Mouse (Mus musculus) adrenal gland, postnatal 25 days (tissue): ENCODE results near the gene Xbp1. TPM values are rescaled to one million over a fixed set of nuclear protein-coding genes. Genes with fewer than 3 reads are reported as not detected.
A peak's percentile ranks its signal among the peaks of the same experiment; 100 is the strongest.
"Not testable (repeated sequence)": the region's sequence is repeated elsewhere in the genome, so short reads cannot be mapped to it uniquely, and the experiment has no call there.

Source experiments
- DNase-seq: peaks from one replicate; pipeline ENCODE4 v3.0.0; 2021; ENCODE audit warnings: mixed read lengths
- total RNA-seq: library from RNA; stranded (reverse); gene quantifications from 2 replicates; pipeline ENCODE4 v1.2.3, GENCODE M21; 2021

Gene Xbp1
- total RNA-seq, 1 experiment from 2014 or later: 149 TPM

GRCm38 (mm10) chr11:5530172-5530571 lies 9.7 kb downstream of the Xbp1 start:
- no peak for DNase-seq

GRCm38 (mm10) chr11:5530717-5531116 lies 10.3 kb downstream of the Xbp1 start:
- no peak for DNase-seq

- no peak for DNase-seq
Observed at GRCm38 (mm10) chr11:5533108-5533507, 12.6 kb downstream of the Xbp1 start.

- not testable (repeated sequence) for DNase-seq
Observed at GRCm38 (mm10) chr11:5537454-5537853, 17.0 kb downstream of the Xbp1 start.

- DNase-seq: no peak
Observed at GRCm38 (mm10) chr11:5540331-5540730, 19.9 kb downstream of the Xbp1 start.

- no peak for DNase-seq
Observed at GRCm38 (mm10) chr11:5541230-5541798, 20.9 kb downstream of the Xbp1 start.

- peak; percentile 88 for DNase-seq
Observed at GRCm38 (mm10) chr11:5541799-5542481, 21.5 kb downstream of the Xbp1 start, which contains the start of gene Ccdc117. TSS of gene Ccdc117 (minus strand) at chr11:5542187.

GRCm38 (mm10) chr11:5542482-5543185 lies 22.2 kb downstream of the Xbp1 start:
- no peak for DNase-seq

GRCm38 (mm10) chr11:5543281-5543680 lies 22.8 kb downstream of the Xbp1 start:
- DNase-seq: no peak

GRCm38 (mm10) chr11:5544709-5545108 lies 24.2 kb downstream of the Xbp1 start:
- not testable (repeated sequence) for DNase-seq

- DNase-seq: no peak
Observed at GRCm38 (mm10) chr11:5545457-5545856, 25.0 kb downstream of the Xbp1 start.

GRCm38 (mm10) chr11:5546693-5547092 lies 26.2 kb downstream of the Xbp1 start:
- no peak for DNase-seq

- no peak for DNase-seq
Observed at GRCm38 (mm10) chr11:5551430-5551829, 31.0 kb downstream of the Xbp1 start.

GRCm38 (mm10) chr11:5551931-5552330 lies 31.5 kb downstream of the Xbp1 start:
- DNase-seq: no peak

- no peak for DNase-seq
Observed at GRCm38 (mm10) chr11:5560273-5560672, 39.8 kb downstream of the Xbp1 start.

- no peak for DNase-seq
Observed at GRCm38 (mm10) chr11:5562625-5563268, 42.3 kb downstream of the Xbp1 start.

GRCm38 (mm10) chr11:5563898-5564297 lies 43.4 kb downstream of the Xbp1 start:
- DNase-seq: no peak

GRCm38 (mm10) chr11:5565596-5565995 lies 45.1 kb downstream of the Xbp1 start:
- no peak for DNase-seq

GRCm38 (mm10) chr11:5566506-5566905 lies 46.0 kb downstream of the Xbp1 start:
- DNase-seq: no peak

GRCm38 (mm10) chr11:5567654-5568053 lies 47.2 kb downstream of the Xbp1 start:
- no peak for DNase-seq

- no peak for DNase-seq
Observed at GRCm38 (mm10) chr11:5568082-5568481, 47.6 kb downstream of the Xbp1 start.

- no peak for DNase-seq
Observed at GRCm38 (mm10) chr11:5569474-5569873, 49.0 kb downstream of the Xbp1 start, which contains the start of gene Ankrd36. TSS of gene Ankrd36 (plus strand) at chr11:5569684.

GRCm38 (mm10) chr11:5571856-5572255 lies 51.4 kb downstream of the Xbp1 start:
- no peak for DNase-seq
